Mouse (Mus musculus) embryonic fibroblast, embryonic 13.5 days (primary cell): Measurements from ENCODE around the gene Ogdh. TPM values are rescaled to one million over a fixed set of nuclear protein-coding genes. Genes with fewer than 3 reads are reported as not detected.

ENCODE experiments used
- H3K27ac ChIP-seq: 2 replicates; pipeline ENCODE4 v1.5.1; 2012; ENCODE audit warnings: low read length, control low read depth, inconsistent platforms; ENCODE audit not compliant: insufficient read depth
- H3K4me1 ChIP-seq: 2 replicates; pipeline ENCODE4 v1.6.1; 2011; ENCODE audit warnings: low read length; ENCODE audit not compliant: control insufficient read depth, insufficient read depth
- H3K4me3 ChIP-seq: 2 replicates; pipeline ENCODE4 v1.5.1; 2011; ENCODE audit warnings: mild to moderate bottlenecking, control low read depth, low read length; ENCODE audit not compliant: insufficient read depth
- CTCF ChIP-seq: IDR thresholded peaks from 2 replicates; pipeline ENCODE4 v1.5.1; 2011; ENCODE audit warnings: mild to moderate bottlenecking, control low read depth, low read length, moderate library complexity, borderline replicate concordance; ENCODE audit not compliant: insufficient read depth
- POLR2A ChIP-seq: IDR thresholded peaks from 2 replicates; pipeline ENCODE4 v1.6.1; 2011; ENCODE audit warnings: low read depth, mild to moderate bottlenecking, control low read depth, low read length, moderate library complexity
- polyA plus RNA-seq: library from polyadenylated mRNA; stranded (reverse); fragments of >200 nt; gene quantifications from 2 replicates; pipeline ENCODE4 v1.2.4, GENCODE M21; 2011; ENCODE audit warnings: low read depth; ENCODE audit not compliant: missing spikeins, insufficient read length

The Ogdh gene
- polyA plus RNA-seq, 1 experiment: 75.8 TPM

- Histone ChIP-seq H3K4me1 (no peaks in the 10 kb centered on the region), H3K4me3 (no peak overlapping the region), H3K27ac (no peak overlapping the region)
- no peak for TF ChIP-seq POLR2A
- TF ChIP-seq CTCF: no peak
Measured at GRCm38 (mm10) chr11:6319374-6319773, 27.9 kb downstream of the Ogdh start.

- no peak for TF ChIP-seq CTCF
- Histone ChIP-seq H3K4me3 (no peak overlapping the region), H3K4me1 (no peaks in the 10 kb centered on the region), H3K27ac (no peak overlapping the region)
Measured at GRCm38 (mm10) chr11:6322086-6322485, 30.7 kb downstream of the Ogdh start.

GRCm38 (mm10) chr11:6323348-6323747 lies 31.9 kb downstream of the Ogdh start:
- Histone ChIP-seq H3K4me1 (no peaks in the 10 kb centered on the region), H3K27ac (no peak overlapping the region), H3K4me3 (no peak overlapping the region)
- TF ChIP-seq CTCF (no peak), POLR2A (no peak)

GRCm38 (mm10) chr11:6331256-6331655 lies 39.8 kb downstream of the Ogdh start:
- H3K4me3 ChIP-seq: no peak overlapping the region
- no peak for TF ChIP-seq CTCF
- TF ChIP-seq POLR2A: no peak
- H3K27ac ChIP-seq: no peak overlapping the region
- H3K4me1 ChIP-seq: no peaks in the 10 kb centered on the region

GRCm38 (mm10) chr11:6332606-6333005 lies 41.2 kb downstream of the Ogdh start:
- Histone ChIP-seq H3K27ac (no peak overlapping the region), H3K4me1 (no peaks in the 10 kb centered on the region), H3K4me3 (no peak overlapping the region)
- TF ChIP-seq POLR2A: no peak
- TF ChIP-seq CTCF: no peak

GRCm38 (mm10) chr11:6333403-6333802 lies 42.0 kb downstream of the Ogdh start:
- Histone ChIP-seq H3K4me3 (no peak overlapping the region), H3K27ac (no peak overlapping the region), H3K4me1 (no peaks in the 10 kb centered on the region)
- no peak for TF ChIP-seq CTCF
- TF ChIP-seq POLR2A: no peak

- Histone ChIP-seq H3K27ac (no peak overlapping the region), H3K4me3 (no peak overlapping the region), H3K4me1 (no peaks in the 10 kb centered on the region)
- TF ChIP-seq CTCF: no peak
- no peak for TF ChIP-seq POLR2A
Measured at GRCm38 (mm10) chr11:6335321-6335720, 43.9 kb downstream of the Ogdh start.

GRCm38 (mm10) chr11:6336689-6337088 lies 45.3 kb downstream of the Ogdh start:
- no peaks in the 10 kb centered on the region for H3K4me1 ChIP-seq
- TF ChIP-seq POLR2A (no peak), CTCF (no peak)
- no peak overlapping the region for H3K27ac ChIP-seq
- no peak overlapping the region for H3K4me3 ChIP-seq

- H3K27ac ChIP-seq: no peak overlapping the region
- TF ChIP-seq CTCF (no peak), POLR2A (no peak)
- no peak overlapping the region for H3K4me3 ChIP-seq
- no peaks in the 10 kb centered on the region for H3K4me1 ChIP-seq
Measured at GRCm38 (mm10) chr11:6345956-6346355, 54.5 kb downstream of the Ogdh start.

- H3K27ac ChIP-seq: no peak overlapping the region
- no peak for TF ChIP-seq POLR2A
- no peak for TF ChIP-seq CTCF
- no peaks in the 10 kb centered on the region for H3K4me1 ChIP-seq
- H3K4me3 ChIP-seq: no peak overlapping the region
Measured at GRCm38 (mm10) chr11:6346966-6347365, 55.5 kb downstream of the Ogdh start.

GRCm38 (mm10) chr11:6348681-6349200 lies 57.3 kb downstream of the Ogdh start:
- Histone ChIP-seq H3K4me1 (no peaks in the 10 kb centered on the region), H3K4me3 (no peak overlapping the region), H3K27ac (no peak overlapping the region)
- TF ChIP-seq CTCF (no peak), POLR2A (no peak)
